Mouse (Mus musculus) heart, adult 2 months (tissue): Measurements from ENCODE around the gene Pcdh20.

Experiments
- CTCF ChIP-seq: fragments of 200-600 bp; IDR thresholded peaks from 2 replicates; pipeline ENCODE4 v1.8.1; 2022; ENCODE audit warnings: antibody characterized with exemption, mild to moderate bottlenecking, moderate library complexity
- EP300 ChIP-seq: fragments of 200-500 bp; IDR thresholded peaks from 2 replicates; pipeline ENCODE4 v1.6.1; 2011; ENCODE audit warnings: low read depth, low read length, control low read depth; ENCODE audit not compliant: insufficient read depth
- POLR2A ChIP-seq: fragments of 200-500 bp; IDR thresholded peaks from 2 replicates; pipeline ENCODE4 v1.6.1; 2011; ENCODE audit warnings: mild to moderate bottlenecking, low read depth, low read length, control low read depth; ENCODE audit not compliant: insufficient read depth

GRCm38 (mm10) chr14:88469361-88469760 lies 1.8 kb downstream of the Pcdh20 start:
- TF ChIP-seq POLR2A (no peak), EP300 (no peak), CTCF (no peak)
